Mouse (Mus musculus): ENCODE measurements around the gene Ccr2. TPM values are rescaled to one million over a fixed set of nuclear protein-coding genes. Genes with fewer than 3 reads are reported as not detected.
"Not testable (repeated sequence)": the region's sequence is repeated elsewhere in the genome, so short reads cannot be mapped to it uniquely, and the experiment has no call there.

Ccr2 gene
- polyA plus RNA-seq, 1 experiment from 2014 or later, result 0.22 TPM

DNA sequence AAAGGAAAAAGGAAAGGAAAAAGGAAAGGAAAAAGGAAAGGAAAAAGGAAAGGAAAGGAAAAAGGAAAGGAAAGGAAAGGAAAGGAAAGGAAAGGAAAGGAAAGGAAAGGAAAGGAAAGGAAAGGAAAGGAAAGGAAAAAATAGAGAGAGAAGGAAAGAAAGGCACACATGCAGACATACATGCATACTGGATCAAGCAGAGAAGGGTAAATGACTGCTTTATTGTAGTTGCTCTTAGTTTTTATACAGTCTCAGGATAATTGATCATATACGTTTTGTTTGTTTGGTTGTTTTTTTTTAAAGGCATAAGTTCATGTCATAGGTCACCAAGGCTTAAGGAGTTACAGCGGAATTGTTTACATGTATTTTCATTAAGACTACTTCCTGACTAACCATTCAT is 31.1 kb downstream of the Ccr2 start:
- H3K9me3 ChIP-seq (replicated peaks; ENCODE audit: control insufficient read depth, low read length); DNase-seq (ENCODE audit: low spot score); H3K4me2 ChIP-seq (ENCODE audit: low read length); H3K9ac ChIP-seq (ENCODE audit: low read length); ATAC-seq; H3K27me3 ChIP-seq (replicated peaks; ENCODE audit: control insufficient read depth, insufficient read depth, low read length); H3K27ac ChIP-seq (ENCODE audit: low read depth, low read length); H3K36me3 ChIP-seq (ENCODE audit: control insufficient read depth, insufficient read depth, low read length); H3K4me1 ChIP-seq (ENCODE audit: control insufficient read depth, insufficient read depth, low read length); H3K4me3 ChIP-seq (ENCODE audit: low read depth, low read length): not testable (repeated sequence)
- WGBS, result 88% methylated on average over 2 of the region's 2 CpGs

DNA sequence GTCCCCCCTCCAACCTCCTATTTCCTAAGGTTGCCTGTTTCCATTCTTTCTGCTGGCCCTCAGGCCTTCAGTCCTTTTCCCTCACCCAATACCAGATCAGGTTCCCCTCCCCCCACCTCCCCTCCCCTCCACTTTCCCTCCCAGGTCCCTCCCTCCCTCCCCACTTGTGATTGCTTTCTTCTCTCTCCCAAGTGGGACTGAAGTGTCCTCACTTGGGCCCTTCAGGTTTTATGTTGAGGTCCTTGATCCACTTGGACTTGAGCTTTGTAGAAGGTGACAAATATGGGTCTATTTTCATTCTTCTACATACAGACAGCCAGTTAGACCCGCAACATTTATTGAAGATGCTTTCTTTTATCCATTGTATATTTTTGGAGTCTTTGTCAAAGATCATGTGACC is 33.2 kb downstream of the Ccr2 start:
- not testable (repeated sequence) for H3K4me3 ChIP-seq (ENCODE audit: low read depth, low read length); H3K4me2 ChIP-seq (ENCODE audit: low read length); ATAC-seq; H3K9ac ChIP-seq (ENCODE audit: low read length); DNase-seq (ENCODE audit: low spot score); H3K27me3 ChIP-seq (replicated peaks; ENCODE audit: control insufficient read depth, insufficient read depth, low read length); H3K9me3 ChIP-seq (replicated peaks; ENCODE audit: control insufficient read depth, low read length); H3K4me1 ChIP-seq (ENCODE audit: control insufficient read depth, insufficient read depth, low read length); H3K27ac ChIP-seq (ENCODE audit: low read depth, low read length); H3K36me3 ChIP-seq (ENCODE audit: control insufficient read depth, insufficient read depth, low read length)
- WGBS, result 93% methylated on average over 1 of the region's 1 CpGs

DNA sequence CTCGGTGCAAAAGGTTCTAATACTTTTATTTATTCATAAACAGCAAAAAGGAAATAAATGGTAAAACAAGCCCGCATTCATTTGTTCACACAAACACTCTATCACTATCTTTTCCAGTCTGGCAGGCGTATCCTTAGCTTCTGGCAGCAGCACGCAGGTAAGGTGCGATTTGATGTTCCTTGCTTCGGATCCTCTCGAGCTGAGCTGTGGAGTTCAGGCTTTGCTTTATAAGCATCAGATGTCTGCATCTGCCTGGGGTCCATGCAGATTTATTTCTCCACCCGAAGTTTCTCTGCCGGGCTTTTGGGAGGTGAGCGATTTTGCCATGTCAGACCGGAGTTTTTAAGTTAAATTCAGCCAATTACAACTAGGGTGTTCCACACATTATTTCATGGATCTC is 35.9 kb downstream of the Ccr2 start:
- no peaks in the 10 kb centered on the region for H3K36me3 ChIP-seq (ENCODE audit: control insufficient read depth, insufficient read depth, low read length)
- no peaks in the 10 kb centered on the region for H3K9me3 ChIP-seq (replicated peaks; ENCODE audit: control insufficient read depth, low read length)
- no peak for DNase-seq (ENCODE audit: low spot score)
- ATAC-seq, result no peak
- no peak overlapping the region for H3K27ac ChIP-seq (ENCODE audit: low read depth, low read length)
- no peak overlapping the region for H3K4me2 ChIP-seq (ENCODE audit: low read length)
- H3K27me3 ChIP-seq (replicated peaks; ENCODE audit: control insufficient read depth, insufficient read depth, low read length), result no peaks in the 10 kb centered on the region
- H3K9ac ChIP-seq (ENCODE audit: low read length), result no peak overlapping the region
- no peaks in the 10 kb centered on the region for H3K4me1 ChIP-seq (ENCODE audit: control insufficient read depth, insufficient read depth, low read length)
- 88% methylated on average over 11 of the region's 11 CpGs for WGBS
- H3K4me3 ChIP-seq (ENCODE audit: low read depth, low read length), result no peak overlapping the region

DNA sequence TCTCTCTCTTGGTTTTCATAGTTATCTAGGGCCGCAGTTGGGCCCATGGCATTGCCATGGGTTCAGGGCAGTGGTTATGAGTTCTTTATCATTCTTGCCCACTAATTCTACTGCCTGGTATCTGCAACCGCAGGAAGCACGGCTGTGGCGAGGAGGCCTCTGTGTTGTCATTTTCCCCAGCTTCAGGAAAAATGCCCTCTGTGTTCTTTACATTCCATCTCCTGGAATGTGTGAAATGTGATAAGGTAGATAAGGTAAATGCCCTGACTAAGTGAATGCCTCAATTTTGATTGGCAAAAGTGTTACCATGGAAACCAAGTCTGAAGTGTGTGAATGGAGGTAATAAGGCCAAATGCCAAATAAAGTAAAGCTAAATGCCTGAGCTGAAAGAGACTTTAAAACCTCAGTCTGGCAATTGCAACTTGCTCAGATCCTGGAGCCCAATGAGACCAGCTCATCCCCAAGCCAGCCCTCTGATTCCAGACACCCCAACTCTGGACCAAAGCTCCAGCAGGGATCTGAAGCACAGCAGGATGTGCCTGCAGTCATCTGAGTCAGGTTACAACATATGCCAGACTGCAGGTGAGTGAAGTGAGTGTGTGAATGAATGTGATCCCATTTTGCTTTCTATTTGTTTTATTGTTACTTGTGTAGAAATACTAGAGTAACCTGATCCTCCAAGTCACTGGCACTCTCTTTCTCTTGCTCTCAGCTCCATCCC is 36.5 kb downstream of the Ccr2 start:
- Histone ChIP-seq H3K4me3 (ENCODE audit: low read depth, low read length) (no peak overlapping the region), H3K9ac (ENCODE audit: low read length) (no peak overlapping the region), H3K27ac (ENCODE audit: low read depth, low read length) (no peak overlapping the region), H3K4me1 (ENCODE audit: control insufficient read depth, insufficient read depth, low read length) (no peaks in the 10 kb centered on the region), H3K9me3 (replicated peaks; ENCODE audit: control insufficient read depth, low read length) (no peaks in the 10 kb centered on the region), H3K27me3 (replicated peaks; ENCODE audit: control insufficient read depth, insufficient read depth, low read length) (no peaks in the 10 kb centered on the region), H3K36me3 (ENCODE audit: control insufficient read depth, insufficient read depth, low read length) (no peaks in the 10 kb centered on the region), H3K4me2 (ENCODE audit: low read length) (no peak overlapping the region)
- WGBS, result 62% methylated on average over 4 of the region's 4 CpGs
- ATAC-seq, result no peak
- DNase-seq (ENCODE audit: low spot score), result no peak

GRCm38 (mm10) chr9:124143678-124144077 is 41.9 kb downstream of the Ccr2 start:
- DNase-seq (ENCODE audit: low spot score), result no peak
- Histone ChIP-seq H3K27ac (ENCODE audit: low read depth, low read length) (no peak overlapping the region), H3K4me1 (ENCODE audit: control insufficient read depth, insufficient read depth, low read length) (no peaks in the 10 kb centered on the region), H3K4me2 (ENCODE audit: low read length) (no peak overlapping the region), H3K9me3 (replicated peaks; ENCODE audit: control insufficient read depth, low read length) (no peaks in the 10 kb centered on the region), H3K27me3 (replicated peaks; ENCODE audit: control insufficient read depth, insufficient read depth, low read length) (no peaks in the 10 kb centered on the region), H3K4me3 (ENCODE audit: low read depth, low read length) (no peak overlapping the region), H3K36me3 (ENCODE audit: control insufficient read depth, insufficient read depth, low read length) (no peaks in the 10 kb centered on the region), H3K9ac (ENCODE audit: low read length) (no peak overlapping the region)
- 95% methylated on average over 1 of the region's 1 CpGs for WGBS
- ATAC-seq, result no peak

GRCm38 (mm10) chr9:124146307-124146706 is 44.6 kb downstream of the Ccr2 start:
- no peak overlapping the region for H3K4me2 ChIP-seq (ENCODE audit: low read length)
- DNase-seq (ENCODE audit: low spot score) (no peak), ATAC-seq (no peak)
- H3K4me1 ChIP-seq (ENCODE audit: control insufficient read depth, insufficient read depth, low read length), result no peaks in the 10 kb centered on the region
- H3K27ac ChIP-seq (ENCODE audit: low read depth, low read length), result no peak overlapping the region
- H3K9me3 ChIP-seq (replicated peaks; ENCODE audit: control insufficient read depth, low read length), result no peaks in the 10 kb centered on the region
- no peaks in the 10 kb centered on the region for H3K36me3 ChIP-seq (ENCODE audit: control insufficient read depth, insufficient read depth, low read length)
- no peaks in the 10 kb centered on the region for H3K27me3 ChIP-seq (replicated peaks; ENCODE audit: control insufficient read depth, insufficient read depth, low read length)
- no peak overlapping the region for H3K4me3 ChIP-seq (ENCODE audit: low read depth, low read length)
- H3K9ac ChIP-seq (ENCODE audit: low read length), result no peak overlapping the region

Other genes starting within 250 kb of the Ccr2 start
- gene Xcr1, start 239.9 kb upstream of the Ccr2 start, polyA plus RNA-seq (2014; fragmentation: Nextera tagmentation; extraction: Ambion mirVana), result 0.06 and 0.09 TPM in 2 replicates
- gene Ccr1, start 133.3 kb upstream of the Ccr2 start, polyA plus RNA-seq (2014; fragmentation: Nextera tagmentation; extraction: Ambion mirVana), result 1.0 and 1.1 TPM in 2 replicates
- gene Ccr1l1, start 123.5 kb upstream of the Ccr2 start, polyA plus RNA-seq (2014; fragmentation: Nextera tagmentation; extraction: Ambion mirVana), result not detected in 2 replicates
- not detected in 2 replicates for gene Ccr3, start 80.0 kb upstream of the Ccr2 start, polyA plus RNA-seq (2014; fragmentation: Nextera tagmentation; extraction: Ambion mirVana)
- 0.68 and 0.74 TPM in 2 replicates for gene Ccr5, start 19.6 kb downstream of the Ccr2 start, polyA plus RNA-seq (2014; fragmentation: Nextera tagmentation; extraction: Ambion mirVana)
- gene 2010315B03Rik, start 210.7 kb downstream of the Ccr2 start, polyA plus RNA-seq (2014; fragmentation: Nextera tagmentation; extraction: Ambion mirVana), result 4.1 and 4.9 TPM in 2 replicates